Mouse (Mus musculus) forebrain, embryonic 11.5 days (tissue): Measurements from ENCODE around the gene Gm7694. TPM values are rescaled to one million over a fixed set of nuclear protein-coding genes. Genes with fewer than 3 reads are reported as not detected.

Experiments
- ATAC-seq: fragments of 200-750 bp; cut with Nextera tagmentation; replicated peaks from 2 replicates; pipeline ENCODE4 v1.8.0; 2017; ENCODE audit warnings: moderate TSS enrichment; ENCODE audit not compliant: low FRiP score
- DNase-seq: peaks from one replicate; pipeline ENCODE4 v3.0.0-alpha.2; 2017; ENCODE audit warnings: low spot score
- H3K27ac ChIP-seq: fragments of 300-500 bp; sonication (generic); 2 replicates; pipeline ENCODE4 v1.5.1; 2014; ENCODE audit warnings: low read depth, low read length
- H3K27me3 ChIP-seq: fragments of 300-500 bp; sonication (generic); 2 replicates; pipeline ENCODE4 v1.6.1; 2014; ENCODE audit warnings: mild to moderate bottlenecking, low read length, mixed read lengths; ENCODE audit not compliant: control insufficient read depth, insufficient read depth
- H3K36me3 ChIP-seq: fragments of 300-500 bp; sonication (generic); 2 replicates; pipeline ENCODE4 v1.6.1; 2014; ENCODE audit warnings: mild to moderate bottlenecking, low read length, moderate library complexity, mixed read lengths; ENCODE audit not compliant: control insufficient read depth, insufficient read depth
- H3K4me1 ChIP-seq: fragments of 300-500 bp; sonication (generic); replicated peaks from 2 replicates; pipeline ENCODE4 v1.6.1; 2014; ENCODE audit warnings: low read length, mixed read lengths; ENCODE audit not compliant: control insufficient read depth, insufficient read depth
- H3K4me2 ChIP-seq: fragments of 300-500 bp; sonication (generic); 2 replicates; pipeline ENCODE4 v1.6.1; 2014; ENCODE audit warnings: low read depth, mild to moderate bottlenecking, low read length, moderate library complexity, mixed read lengths; ENCODE audit not compliant: severe bottlenecking
- H3K4me3 ChIP-seq: fragments of 300-500 bp; sonication (generic); 2 replicates; pipeline ENCODE4 v1.5.1; 2014; ENCODE audit warnings: low read depth, low read length
- H3K9ac ChIP-seq: fragments of 300-500 bp; sonication (generic); 2 replicates; pipeline ENCODE4 v1.6.1; 2014; ENCODE audit warnings: low read length
- H3K9me3 ChIP-seq: fragments of 300-500 bp; sonication (generic); 2 replicates; pipeline ENCODE4 v1.6.1; 2016; ENCODE audit warnings: low read length, mixed read lengths; ENCODE audit not compliant: control insufficient read depth
- WGBS: fragments of 180-500 bp; shearing (Covaris S2); extraction: QIAGEN DNeasy Blood & Tissue Kit; methylation state at CpG from one replicate; pipeline ENCODE4 v1.1.7; 2014; 5-methylcytosine and 5-hydroxymethylcytosine counted together
- polyA plus RNA-seq: library from polyadenylated mRNA; unstranded; fragments of >200 nt; fragmentation: Nextera tagmentation; extraction: Ambion mirVana; gene quantifications from 2 replicates; pipeline ENCODE4 v1.2.1, GENCODE M21; 2014

The Gm7694 gene
- polyA plus RNA-seq, 1 experiment from 2014 or later: 6.6 TPM

GRCm38 (mm10) chr1:170270696-170271095 is 35.4 kb downstream of the Gm7694 start:
- Histone ChIP-seq H3K4me3 (no peak overlapping the region), H3K27me3 (no peaks in the 10 kb centered on the region), H3K36me3 (no peaks in the 10 kb centered on the region), H3K9ac (no peak overlapping the region), H3K4me1 (no peaks in the 10 kb centered on the region), H3K9me3 (no peaks in the 10 kb centered on the region; the same call in 1 of the 2 replicates), H3K27ac (no peak overlapping the region), H3K4me2 (no peak overlapping the region)
- no peak for ATAC-seq
- DNase-seq: no peak
- WGBS: 88% methylated on average over 4 of the region's 4 CpGs

- no peaks in the 10 kb centered on the region for H3K9me3 ChIP-seq
- no peaks in the 10 kb centered on the region for H3K36me3 ChIP-seq
- 85% methylated on average over 6 of the region's 6 CpGs for WGBS
- no peak for DNase-seq
- H3K9ac ChIP-seq: no peak overlapping the region
- H3K4me3 ChIP-seq: no peak overlapping the region
- no peak overlapping the region for H3K27ac ChIP-seq
- no peak for ATAC-seq
- no peak overlapping the region for H3K4me2 ChIP-seq
- no peaks in the 10 kb centered on the region for H3K27me3 ChIP-seq
- no peaks in the 10 kb centered on the region for H3K4me1 ChIP-seq
These were observed 35.9 kb downstream of the Gm7694 start for GRCm38 (mm10) chr1:170270281-170270680.

GRCm38 (mm10) chr1:170255560-170255910 is 50.6 kb downstream of the Gm7694 start:
- Histone ChIP-seq H3K9ac (peak overlapping the region; percentile 80), H3K4me2 (peak overlapping the region; percentile 75), H3K9me3 (no peaks in the 10 kb centered on the region), H3K4me3 (peak overlapping the region; percentile 75), H3K4me1 (no peaks in the 10 kb centered on the region), H3K27me3 (no peaks in the 10 kb centered on the region), H3K27ac (no peak overlapping the region), H3K36me3 (no peaks in the 10 kb centered on the region)
- ATAC-seq (peak; percentile 99), DNase-seq (peak; percentile 88)
- WGBS: 4% methylated on average over 32 of the region's 32 CpGs

GRCm38 (mm10) chr1:170254893-170255559 is 51.1 kb downstream of the Gm7694 start:
- H3K27ac ChIP-seq: no peak overlapping the region
- DNase-seq: no peak
- H3K27me3 ChIP-seq: no peaks in the 10 kb centered on the region
- ATAC-seq: peak; percentile 88
- no peaks in the 10 kb centered on the region for H3K9me3 ChIP-seq
- H3K4me1 ChIP-seq: no peaks in the 10 kb centered on the region
- H3K4me3 ChIP-seq: peak overlapping the region; percentile 75
- peak overlapping the region; percentile 75 for H3K4me2 ChIP-seq
- no peaks in the 10 kb centered on the region for H3K36me3 ChIP-seq
- H3K9ac ChIP-seq: peak overlapping the region; percentile 80
- 23% methylated on average over 30 of the region's 30 CpGs for WGBS

Other genes starting within 250 kb of the Gm7694 start
- gene Ddr2, start 195.6 kb downstream of the Gm7694 start, polyA plus RNA-seq: 23.5 and 27.3 TPM in 2 replicates
- gene Uap1, start 131.4 kb downstream of the Gm7694 start, polyA plus RNA-seq: 59.2 and 65.7 TPM in 2 replicates
- gene Uhmk1, start 90.9 kb downstream of the Gm7694 start, polyA plus RNA-seq: 16.7 TPM in 2 replicates
- gene Sh2d1b2, start 73.6 kb downstream of the Gm7694 start, polyA plus RNA-seq: 0.07 TPM in 1 of 2 replicates, not detected in the other
- gene Sh2d1b1, start 29.0 kb downstream of the Gm7694 start, polyA plus RNA-seq: not detected in 2 replicates
- 1.6 and 3.2 TPM in 2 replicates for gene Spata46, start 2.5 kb upstream of the Gm7694 start, polyA plus RNA-seq